Mouse (Mus musculus) frontal cortex, postnatal 25 days (tissue): ENCODE measurements around the gene Tbccd1.
A peak's percentile ranks its signal among the peaks of the same experiment; 100 is the strongest.

Experiments
- DNase-seq, 2 experiments: peaks; one replicate each; pipeline ENCODE4 v3.0.0; 2022; ENCODE audit warnings: low spot score in 2 of 2

The Tbccd1 gene

GRCm38 (mm10) chr16:22857431-22858113 is at the start of gene Tbccd1, which contains the start of gene Dnajb11:
Tbccd1 (minus strand) TSS chr16:22857669.
Dnajb11 (plus strand) TSS chr16:22857845.
- peak; percentile 98 to 99 for DNase-seq

GRCm38 (mm10) chr16:22901326-22901725 is 43.9 kb upstream of the Tbccd1 start:
- no peak for DNase-seq

- no peak for DNase-seq
Observed at GRCm38 (mm10) chr16:22899866-22900570, 42.5 kb upstream of the Tbccd1 start.

- DNase-seq: no peak
Observed at GRCm38 (mm10) chr16:22899346-22899745, 41.9 kb upstream of the Tbccd1 start.

- DNase-seq: no peak
Observed at GRCm38 (mm10) chr16:22896618-22897017, 39.1 kb upstream of the Tbccd1 start.

GRCm38 (mm10) chr16:22894095-22894494 is 36.6 kb upstream of the Tbccd1 start:
- no peak for DNase-seq

GRCm38 (mm10) chr16:22891733-22892154 is 34.3 kb upstream of the Tbccd1 start:
- no peak for DNase-seq

- DNase-seq: no peak
Observed at GRCm38 (mm10) chr16:22890683-22891510, 33.4 kb upstream of the Tbccd1 start, which contains the start of gene Ahsg. Ahsg (plus strand) TSS chr16:22891277.

- no peak for DNase-seq
Observed at GRCm38 (mm10) chr16:22889716-22890115, 32.2 kb upstream of the Tbccd1 start.

- no peak for DNase-seq
Observed at GRCm38 (mm10) chr16:22888835-22889234, 31.4 kb upstream of the Tbccd1 start.

- DNase-seq: no peak
Observed at GRCm38 (mm10) chr16:22886726-22887125, 29.3 kb upstream of the Tbccd1 start.

- no peak for DNase-seq
Observed at GRCm38 (mm10) chr16:22885356-22885755, 27.9 kb upstream of the Tbccd1 start.

GRCm38 (mm10) chr16:22883441-22883840 is 26.0 kb upstream of the Tbccd1 start:
- no peak for DNase-seq

- no peak for DNase-seq
Observed at GRCm38 (mm10) chr16:22881487-22881886, 24.0 kb upstream of the Tbccd1 start.

GRCm38 (mm10) chr16:22880900-22881299 is 23.4 kb upstream of the Tbccd1 start:
- DNase-seq: no peak

GRCm38 (mm10) chr16:22879945-22880595 is 22.6 kb upstream of the Tbccd1 start:
- no peak for DNase-seq

GRCm38 (mm10) chr16:22878716-22879115 is 21.2 kb upstream of the Tbccd1 start:
- no peak for DNase-seq

- DNase-seq: no peak
Observed at GRCm38 (mm10) chr16:22877660-22878390, 20.4 kb upstream of the Tbccd1 start.

GRCm38 (mm10) chr16:22876218-22877043 is 19.0 kb upstream of the Tbccd1 start:
- no peak for DNase-seq

GRCm38 (mm10) chr16:22873369-22873768 is 15.9 kb upstream of the Tbccd1 start:
- no peak for DNase-seq
